Mouse (Mus musculus) activated CD4-positive, CD25-positive, alpha-beta regulatory T cell, adult 4 months (primary cell): ENCODE measurements around the gene Trpc5. TPM values are rescaled to one million over a fixed set of nuclear protein-coding genes. Genes with fewer than 3 reads are reported as not detected.

Source experiments
- ATAC-seq: one replicate; pipeline ENCODE4 v1.8.0; 2017
- polyA plus RNA-seq, 2 experiments: library from polyadenylated mRNA; unstranded; fragments of 100-300 nt; shearing (Covaris generic); gene quantifications; one replicate each; pipeline ENCODE4 v1.2.1; 2017

Trpc5 gene
- polyA plus RNA-seq, result not detected

DNA sequence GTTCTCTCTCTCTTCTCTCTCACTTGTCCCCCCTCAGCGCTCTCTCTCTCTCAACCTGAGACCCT, at the start of gene Trpc5:
Gene Trpc5 (minus strand): TSS at position 39 of the 65 bp plus-strand sequence.
- ATAC-seq, result no peak

DNA sequence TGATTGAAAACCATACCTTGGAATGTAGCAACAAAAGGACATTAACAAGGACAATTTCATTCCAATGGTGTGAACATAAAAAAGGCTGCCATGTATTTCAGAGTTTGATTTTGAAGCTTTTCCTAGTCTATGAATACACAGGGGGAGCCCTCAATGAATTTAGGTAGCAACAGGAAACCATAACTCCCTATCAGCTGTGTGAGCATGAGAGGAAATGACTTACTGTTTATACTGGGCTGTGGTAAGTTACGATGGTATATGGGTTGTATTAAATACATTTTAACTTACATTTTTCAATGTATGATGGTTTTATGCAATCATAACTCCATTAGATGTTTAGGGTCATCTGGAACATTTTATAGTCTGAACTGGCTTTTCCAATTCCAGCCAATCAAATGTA, 28.4 kb upstream of the Trpc5 start:
- no peak for ATAC-seq

- ATAC-seq, result no peak
Measured at GRCm38 (mm10) chrX:144689859-144690181, 1.8 kb upstream of the Trpc5 start.

- ATAC-seq, result no peak
Measured at GRCm38 (mm10) chrX:144689119-144689858, 1.3 kb upstream of the Trpc5 start.

- no peak for ATAC-seq
Measured at GRCm38 (mm10) chrX:144688207-144689118, 483 bp upstream of the Trpc5 start, which contains the start of gene Rtl4. TSS of gene Rtl4 (plus strand) at chrX:144688907.

- no peak for ATAC-seq
Measured at GRCm38 (mm10) chrX:144687742-144688141, 238 bp downstream of the Trpc5 start.

- ATAC-seq, result no peak
Measured at GRCm38 (mm10) chrX:144652196-144652595, 35.8 kb downstream of the Trpc5 start.

GRCm38 (mm10) chrX:144645394-144645793, 42.6 kb downstream of the Trpc5 start:
- no peak for ATAC-seq

DNA sequence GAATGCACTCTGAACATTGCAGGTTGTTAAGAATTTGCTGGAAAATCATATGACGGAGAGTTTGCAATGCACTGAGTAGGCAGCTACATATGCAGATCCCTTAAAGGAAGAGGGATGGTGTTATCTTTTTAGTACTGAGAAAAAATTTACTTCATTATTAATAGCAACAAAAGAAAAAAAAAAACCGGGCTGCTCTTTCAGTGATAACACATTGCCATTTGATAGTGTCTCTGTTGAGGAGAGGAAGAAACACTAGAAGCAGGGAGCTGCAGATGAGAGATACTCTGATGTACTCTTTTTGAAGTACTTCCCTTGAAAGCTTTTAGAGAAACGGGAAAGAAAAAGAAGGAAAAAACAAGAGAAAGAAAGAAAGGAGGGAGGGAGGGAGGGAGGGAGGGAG, 43.2 kb downstream of the Trpc5 start:
- ATAC-seq, result no peak

- no peak for ATAC-seq
Measured at GRCm38 (mm10) chrX:144612753-144613152, 75.2 kb downstream of the Trpc5 start.

DNA sequence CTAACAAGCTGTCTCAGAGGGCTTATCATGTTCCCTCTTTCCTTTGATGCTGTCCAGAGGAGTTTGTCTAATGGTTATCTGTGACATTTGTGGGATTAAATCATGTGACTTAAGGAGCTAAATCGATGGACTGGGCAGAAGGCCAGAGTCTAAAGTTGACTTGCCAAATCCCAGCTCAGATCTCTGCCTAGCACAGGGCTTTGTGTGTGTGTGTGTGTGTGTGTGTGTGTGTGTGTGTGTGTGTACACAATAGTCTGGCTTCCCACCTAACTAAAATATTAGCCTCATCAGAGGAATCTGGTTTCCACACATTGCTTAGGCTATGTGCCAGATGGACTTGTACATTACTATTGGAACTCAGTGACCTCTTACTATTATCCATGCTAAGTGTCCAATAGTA, 151.5 kb downstream of the Trpc5 start:
- ATAC-seq, result no peak

DNA sequence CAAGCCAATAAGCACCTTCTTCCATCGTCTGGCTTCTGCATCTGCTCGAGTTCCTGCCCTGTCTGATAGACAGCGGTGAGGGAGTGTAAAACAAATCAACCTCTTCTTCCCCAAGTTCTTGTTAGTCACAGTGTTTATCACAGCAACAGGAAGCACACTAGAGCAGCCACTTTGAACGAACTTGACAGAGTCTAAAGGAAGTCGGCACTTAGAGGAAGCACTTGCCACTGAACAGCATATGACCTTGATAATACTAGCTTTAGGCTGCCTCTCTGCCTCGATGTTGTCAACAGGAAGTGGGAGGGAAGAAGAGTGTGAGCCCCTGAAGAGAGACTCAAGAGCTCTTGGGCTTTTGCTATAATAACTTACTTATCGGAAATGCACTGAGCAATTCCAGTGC, 161.9 kb downstream of the Trpc5 start:
- ATAC-seq, result peak; percentile 96

GRCm38 (mm10) chrX:144523239-144523638, 164.7 kb downstream of the Trpc5 start:
- no peak for ATAC-seq

GRCm38 (mm10) chrX:144491394-144491793, 196.6 kb downstream of the Trpc5 start:
- no peak for ATAC-seq

DNA sequence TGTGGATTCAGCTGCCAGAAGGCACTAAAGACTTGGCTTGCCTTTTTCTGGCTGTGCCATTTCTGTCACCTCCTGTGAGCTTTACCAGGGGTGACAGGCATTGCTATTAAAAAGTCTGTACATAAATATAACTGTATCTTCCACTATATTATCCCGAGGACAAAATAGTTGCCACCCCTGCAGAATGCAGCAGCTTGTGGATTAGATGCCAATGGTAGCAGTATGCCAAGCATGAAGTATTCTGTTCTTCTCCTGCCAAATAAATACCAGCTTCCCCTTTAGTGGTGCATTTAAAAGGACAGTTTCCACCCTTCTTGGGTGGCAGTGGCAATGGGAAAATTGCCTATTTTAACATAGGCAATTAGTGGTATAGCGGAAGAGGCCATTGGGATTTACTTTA, 223.6 kb downstream of the Trpc5 start:
- no peak for ATAC-seq

DNA sequence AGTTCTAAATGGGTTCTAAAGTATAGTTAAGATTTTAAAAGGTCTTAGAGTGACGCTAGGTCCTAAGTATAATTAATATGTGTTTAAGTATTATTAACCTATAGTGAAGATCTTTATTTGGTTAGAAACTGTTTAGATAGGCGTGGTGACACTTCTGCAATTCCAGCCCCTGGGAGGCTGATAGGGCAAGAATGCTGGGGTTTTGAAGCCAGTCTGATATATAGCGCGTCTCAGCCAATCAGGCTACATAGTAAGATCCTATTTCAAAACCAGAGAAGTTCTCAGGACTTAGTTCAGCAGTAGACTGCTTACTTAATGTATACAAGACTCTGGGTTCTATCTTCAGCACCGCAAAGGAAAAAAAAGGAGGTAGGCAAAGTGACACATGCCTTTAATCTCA, 231.7 kb downstream of the Trpc5 start, which contains the start of gene Trpc5os:
Gene Trpc5os (plus strand): TSS at position 301 of the 400 bp plus-strand sequence.
- ATAC-seq, result no peak

- no peak for ATAC-seq
Measured at GRCm38 (mm10) chrX:144423848-144424247, 264.1 kb downstream of the Trpc5 start.

GRCm38 (mm10) chrX:144421091-144421490, 266.9 kb downstream of the Trpc5 start:
- ATAC-seq, result no peak

DNA sequence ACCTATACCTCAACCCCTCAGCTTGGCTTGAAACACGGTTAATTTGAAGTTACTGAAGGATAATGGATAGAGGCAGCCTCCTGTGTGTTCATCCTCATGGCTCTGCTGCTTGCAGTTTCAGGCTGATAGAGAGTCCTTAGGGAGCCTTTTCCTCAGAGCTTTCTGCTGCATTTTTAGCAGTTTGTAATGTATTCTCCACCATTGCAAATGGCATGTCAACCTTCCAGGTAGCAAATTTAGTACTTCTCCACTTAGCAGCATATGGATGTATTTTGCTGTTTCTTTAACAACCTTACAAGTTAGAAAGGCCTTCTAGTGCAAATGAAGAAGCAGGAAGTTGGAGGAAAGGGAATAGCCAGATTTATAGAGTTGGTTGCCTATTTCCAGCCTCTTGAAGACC, 267.7 kb downstream of the Trpc5 start:
- no peak for ATAC-seq

DNA sequence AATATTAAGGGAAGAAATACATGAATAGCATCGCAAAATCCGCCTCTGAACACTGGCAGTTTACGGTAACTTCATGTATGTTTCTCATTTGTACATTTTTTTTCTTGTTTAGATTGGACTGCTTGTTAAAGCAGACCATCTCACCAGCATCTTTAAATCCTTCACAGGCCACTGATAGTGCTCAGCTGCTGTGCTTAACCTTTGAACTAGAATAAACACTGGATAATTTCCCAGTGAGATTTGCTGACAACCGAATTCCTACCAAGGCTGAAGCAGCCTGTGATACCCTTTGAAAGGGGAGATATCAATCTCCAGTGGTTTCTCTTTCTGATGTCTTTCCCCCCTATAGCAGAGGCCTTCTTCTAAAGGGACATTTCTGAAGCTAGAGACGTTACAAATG, 279.9 kb downstream of the Trpc5 start:
- ATAC-seq, result no peak

DNA sequence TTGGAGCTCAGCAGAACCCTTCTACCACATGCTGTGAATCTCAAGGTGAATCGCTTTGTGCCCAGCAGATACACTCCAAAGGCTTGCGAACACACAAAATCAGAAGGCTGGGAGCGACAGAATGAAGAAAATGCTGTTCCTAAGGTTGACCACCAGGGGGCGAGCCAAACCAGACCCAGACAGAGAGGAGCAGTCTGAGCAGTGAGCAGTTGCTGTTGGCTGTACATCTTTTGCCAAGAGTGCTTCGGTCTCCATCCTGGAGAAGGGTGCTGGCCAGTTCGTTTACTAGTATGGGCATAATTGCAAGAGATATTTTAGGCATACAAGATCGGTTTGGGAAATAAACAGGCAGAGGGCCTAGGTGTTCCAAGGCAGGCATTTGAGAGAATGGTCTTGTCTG, 284.5 kb downstream of the Trpc5 start:
- peak; percentile 43 for ATAC-seq

DNA sequence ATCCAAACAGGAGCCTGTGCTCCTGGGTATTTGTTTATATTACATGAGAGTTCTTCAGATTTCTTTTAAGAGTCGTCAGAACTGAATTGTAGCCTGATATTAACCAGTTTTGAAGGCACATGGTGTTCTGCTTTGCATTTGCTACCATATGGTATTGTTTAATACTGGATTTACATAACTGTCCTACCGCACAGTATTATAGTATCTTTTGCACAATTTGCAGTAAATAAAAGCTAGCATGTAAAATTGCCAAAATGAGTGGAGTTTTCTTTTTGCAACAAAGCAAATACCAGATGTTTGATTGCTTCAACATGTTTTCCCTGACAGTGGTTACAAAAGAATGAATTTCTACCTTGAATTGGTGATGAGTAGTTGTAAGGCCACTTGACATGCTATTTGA, 313.8 kb downstream of the Trpc5 start:
- ATAC-seq, result no peak

- no peak for ATAC-seq
Measured at GRCm38 (mm10) chrX:144338355-144338754, 349.6 kb downstream of the Trpc5 start.

DNA sequence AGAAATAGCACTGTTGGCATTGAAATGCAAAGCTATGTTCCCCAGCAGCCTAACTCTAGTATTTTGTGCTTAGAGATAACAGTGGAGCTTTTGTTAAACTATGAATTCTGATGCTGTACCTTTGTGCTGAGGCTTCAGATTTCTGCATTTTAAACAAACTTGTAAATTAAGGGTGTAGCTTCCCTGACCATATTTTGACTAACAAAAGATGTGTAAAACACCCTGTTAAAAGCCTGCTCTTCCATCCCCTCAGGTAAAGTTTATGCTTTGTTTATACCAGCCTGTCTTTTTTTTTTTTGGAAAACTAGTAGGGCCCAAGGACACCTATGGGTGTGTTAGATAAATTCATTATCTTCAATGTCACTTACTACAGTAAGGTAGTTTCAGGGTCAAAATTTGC, 350.0 kb downstream of the Trpc5 start:
- ATAC-seq, result no peak
